Mouse (Mus musculus): Measurements from ENCODE around the gene Zmiz1. TPM values are rescaled to one million over a fixed set of nuclear protein-coding genes. Genes with fewer than 3 reads are reported as not detected.

The Zmiz1 gene
- polyA plus RNA-seq, 1 experiment from 2014 or later: 37.0 TPM

- H3K9ac ChIP-seq (ENCODE audit: low read length): peak overlapping the region; percentile 9; the same call in 1 of the 2 replicates
- H3K4me2 ChIP-seq (ENCODE audit: low read length): peak overlapping the region; percentile 12; the same call in 1 of the 2 replicates
- peaks cover 55% of the 10 kb centered on the region for H3K4me1 ChIP-seq (ENCODE audit: control insufficient read depth, insufficient read depth, low read length)
- peak; percentile 57 for DNase-seq (ENCODE audit: low spot score)
- H3K9me3 ChIP-seq (replicated peaks; ENCODE audit: control insufficient read depth, low read length): no peaks in the 10 kb centered on the region
- no peaks in the 10 kb centered on the region for H3K27me3 ChIP-seq (replicated peaks; ENCODE audit: control insufficient read depth, insufficient read depth, low read length)
- peak overlapping the region; percentile 87 for H3K27ac ChIP-seq (ENCODE audit: low read depth, low read length)
- peak; percentile 10; the same call in 1 of the 2 replicates for ATAC-seq
- 8% methylated on average over 7 of the region's 7 CpGs for WGBS
- H3K36me3 ChIP-seq (ENCODE audit: control insufficient read depth, insufficient read depth, low read length): peaks cover 14% of the 10 kb centered on the region
- no peak overlapping the region for H3K4me3 ChIP-seq (ENCODE audit: low read depth, low read length)
Measured at GRCm38 (mm10) chr14:25498367-25498766, 39.4 kb downstream of the Zmiz1 start.

DNA sequence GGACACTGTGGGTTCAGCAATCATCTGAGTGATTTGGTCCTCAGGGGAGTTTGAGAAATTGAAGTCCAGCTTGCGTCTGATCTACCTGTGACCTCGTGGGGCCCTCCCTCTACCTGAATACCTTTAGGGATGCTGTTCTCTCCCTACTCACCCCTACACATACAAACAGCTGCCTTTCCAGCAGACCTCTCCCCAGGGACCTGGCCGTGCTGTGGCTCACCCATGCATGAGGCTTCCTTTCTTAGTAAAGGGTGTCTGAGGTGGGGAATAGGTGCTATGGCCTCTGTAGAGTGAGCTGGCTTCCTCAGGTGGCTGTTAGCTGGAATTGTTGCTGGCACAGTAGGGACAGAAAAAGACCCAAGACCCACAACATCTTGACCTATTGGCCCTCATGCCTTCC is 40.5 kb downstream of the Zmiz1 start:
- H3K4me1 ChIP-seq (ENCODE audit: control insufficient read depth, insufficient read depth, low read length): peaks cover 47% of the 10 kb centered on the region

DNA sequence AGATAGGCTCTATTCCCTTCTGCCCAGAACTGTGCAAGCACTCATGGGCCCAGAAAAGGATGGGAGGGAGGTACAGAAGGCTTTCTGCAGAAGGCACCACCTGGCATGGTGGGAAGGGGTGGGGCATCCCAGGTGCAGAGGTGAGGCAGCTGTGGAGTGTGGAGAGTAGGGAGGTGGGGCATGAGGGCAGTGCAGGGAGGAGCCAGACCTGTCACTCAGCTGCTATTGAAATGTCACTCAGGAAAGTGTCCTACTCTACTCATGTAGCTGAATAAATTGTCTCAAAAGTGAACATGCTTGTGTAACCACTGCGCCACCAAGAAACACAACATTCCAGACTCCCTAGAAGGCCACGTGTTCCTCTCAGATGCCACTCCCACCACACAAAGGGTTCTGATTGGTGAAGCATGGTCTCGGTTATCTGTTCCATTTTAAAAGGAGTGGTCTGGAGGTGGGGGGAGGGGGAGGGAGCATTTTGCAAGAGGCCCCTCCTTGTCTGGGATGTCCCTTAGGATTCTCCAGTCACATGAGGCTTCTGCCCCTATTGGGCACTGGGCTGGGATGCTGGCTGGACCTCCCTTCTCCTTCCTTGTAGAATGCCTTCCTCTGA is 41.6 kb downstream of the Zmiz1 start:
- H3K9me3 ChIP-seq (replicated peaks; ENCODE audit: control insufficient read depth, low read length): no peaks in the 10 kb centered on the region
- H3K9ac ChIP-seq (ENCODE audit: low read length): no peak overlapping the region
- no peaks in the 10 kb centered on the region for H3K27me3 ChIP-seq (replicated peaks; ENCODE audit: control insufficient read depth, insufficient read depth, low read length)
- H3K27ac ChIP-seq (ENCODE audit: low read depth, low read length): no peak overlapping the region
- WGBS: 54% methylated on average over 3 of the region's 3 CpGs
- ATAC-seq (no peak), DNase-seq (ENCODE audit: low spot score) (no peak)
- H3K4me1 ChIP-seq (ENCODE audit: control insufficient read depth, insufficient read depth, low read length): peaks cover 36% of the 10 kb centered on the region
- peaks cover 36% of the 10 kb centered on the region for H3K36me3 ChIP-seq (ENCODE audit: control insufficient read depth, insufficient read depth, low read length)
- H3K4me3 ChIP-seq (ENCODE audit: low read depth, low read length): no peak overlapping the region
- no peak overlapping the region for H3K4me2 ChIP-seq (ENCODE audit: low read length)

More for the DNA sequence above, 40.5 kb downstream of the Zmiz1 start:
- Histone ChIP-seq H3K36me3 (ENCODE audit: control insufficient read depth, insufficient read depth, low read length) (peaks cover 25% of the 10 kb centered on the region), H3K27me3 (replicated peaks; ENCODE audit: control insufficient read depth, insufficient read depth, low read length) (no peaks in the 10 kb centered on the region), H3K9ac (ENCODE audit: low read length) (no peak overlapping the region), H3K27ac (ENCODE audit: low read depth, low read length) (no peak overlapping the region), H3K4me2 (ENCODE audit: low read length) (no peak overlapping the region), H3K9me3 (replicated peaks; ENCODE audit: control insufficient read depth, low read length) (no peaks in the 10 kb centered on the region), H3K4me3 (ENCODE audit: low read depth, low read length) (no peak overlapping the region)
- 82% methylated on average over 3 of the region's 3 CpGs for WGBS
- DNase-seq (ENCODE audit: low spot score): no peak
- ATAC-seq: no peak

- Histone ChIP-seq H3K27ac (ENCODE audit: low read depth, low read length) (no peak overlapping the region), H3K4me1 (ENCODE audit: control insufficient read depth, insufficient read depth, low read length) (peaks cover 28% of the 10 kb centered on the region), H3K9ac (ENCODE audit: low read length) (no peak overlapping the region)
Measured at GRCm38 (mm10) chr14:25501481-25501880, 42.5 kb downstream of the Zmiz1 start.

GRCm38 (mm10) chr14:25502355-25502754 is 43.4 kb downstream of the Zmiz1 start:
- H3K27ac ChIP-seq (ENCODE audit: low read depth, low read length): no peak overlapping the region

More at GRCm38 (mm10) chr14:25501481-25501880, 42.5 kb downstream of the Zmiz1 start:
- H3K4me3 ChIP-seq (ENCODE audit: low read depth, low read length): no peak overlapping the region
- H3K4me2 ChIP-seq (ENCODE audit: low read length): no peak overlapping the region
- H3K36me3 ChIP-seq (ENCODE audit: control insufficient read depth, insufficient read depth, low read length): peaks cover 44% of the 10 kb centered on the region
- ATAC-seq (no peak), DNase-seq (ENCODE audit: low spot score) (no peak)
- H3K9me3 ChIP-seq (replicated peaks; ENCODE audit: control insufficient read depth, low read length): no peaks in the 10 kb centered on the region
- 82% methylated on average over 5 of the region's 5 CpGs for WGBS
- no peaks in the 10 kb centered on the region for H3K27me3 ChIP-seq (replicated peaks; ENCODE audit: control insufficient read depth, insufficient read depth, low read length)

DNA sequence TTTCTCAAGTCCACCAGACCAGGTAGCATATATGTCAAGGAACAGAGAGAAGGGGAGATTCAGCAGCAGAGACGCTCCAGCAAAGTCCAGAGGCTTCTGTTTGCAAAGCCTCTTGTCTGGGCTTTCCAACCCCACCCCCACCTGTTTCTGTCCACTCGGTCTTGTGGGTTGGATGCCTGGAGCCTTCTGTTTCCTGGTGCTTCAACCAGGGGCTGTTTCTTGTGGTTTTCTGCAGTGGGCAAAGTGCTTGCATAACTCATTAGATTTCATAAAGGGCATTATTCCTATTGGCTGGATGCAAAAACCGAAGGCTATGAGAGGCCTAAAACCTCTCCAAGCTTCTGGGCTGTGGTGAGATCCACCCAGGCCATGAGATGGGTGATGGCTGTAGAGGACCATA is 45.3 kb downstream of the Zmiz1 start:
- Histone ChIP-seq H3K27me3 (replicated peaks; ENCODE audit: control insufficient read depth, insufficient read depth, low read length) (no peaks in the 10 kb centered on the region), H3K9me3 (replicated peaks; ENCODE audit: control insufficient read depth, low read length) (no peaks in the 10 kb centered on the region), H3K27ac (ENCODE audit: low read depth, low read length) (no peak overlapping the region), H3K4me2 (ENCODE audit: low read length) (no peak overlapping the region), H3K4me3 (ENCODE audit: low read depth, low read length) (no peak overlapping the region), H3K9ac (ENCODE audit: low read length) (no peak overlapping the region), H3K4me1 (ENCODE audit: control insufficient read depth, insufficient read depth, low read length) (peaks cover under 1% of the 10 kb centered on the region), H3K36me3 (ENCODE audit: control insufficient read depth, insufficient read depth, low read length) (peaks cover 70% of the 10 kb centered on the region)
- no peak for ATAC-seq
- DNase-seq (ENCODE audit: low spot score): no peak
- WGBS: 87% methylated on average over 3 of the region's 3 CpGs

More at GRCm38 (mm10) chr14:25502355-25502754, 43.4 kb downstream of the Zmiz1 start:
- 99% methylated on average over 3 of the region's 3 CpGs for WGBS
- H3K9me3 ChIP-seq (replicated peaks; ENCODE audit: control insufficient read depth, low read length): no peaks in the 10 kb centered on the region
- ATAC-seq: no peak
- peaks cover 19% of the 10 kb centered on the region for H3K4me1 ChIP-seq (ENCODE audit: control insufficient read depth, insufficient read depth, low read length)
- H3K9ac ChIP-seq (ENCODE audit: low read length): no peak overlapping the region
- no peak for DNase-seq (ENCODE audit: low spot score)
- H3K27me3 ChIP-seq (replicated peaks; ENCODE audit: control insufficient read depth, insufficient read depth, low read length): no peaks in the 10 kb centered on the region
- H3K4me2 ChIP-seq (ENCODE audit: low read length): no peak overlapping the region
- no peak overlapping the region for H3K4me3 ChIP-seq (ENCODE audit: low read depth, low read length)
- H3K36me3 ChIP-seq (ENCODE audit: control insufficient read depth, insufficient read depth, low read length): peaks cover 51% of the 10 kb centered on the region

GRCm38 (mm10) chr14:25505201-25505671 is 46.3 kb downstream of the Zmiz1 start:
- H3K36me3 ChIP-seq (ENCODE audit: control insufficient read depth, insufficient read depth, low read length): peaks cover 76% of the 10 kb centered on the region
- no peaks in the 10 kb centered on the region for H3K27me3 ChIP-seq (replicated peaks; ENCODE audit: control insufficient read depth, insufficient read depth, low read length)
- no peak overlapping the region for H3K4me3 ChIP-seq (ENCODE audit: low read depth, low read length)
- ATAC-seq (no peak), DNase-seq (ENCODE audit: low spot score) (no peak)
- no peak overlapping the region for H3K4me2 ChIP-seq (ENCODE audit: low read length)
- H3K4me1 ChIP-seq (ENCODE audit: control insufficient read depth, insufficient read depth, low read length): no peaks in the 10 kb centered on the region
- no peaks in the 10 kb centered on the region for H3K9me3 ChIP-seq (replicated peaks; ENCODE audit: control insufficient read depth, low read length)
- 85% methylated on average over 6 of the region's 6 CpGs for WGBS
- no peak overlapping the region for H3K9ac ChIP-seq (ENCODE audit: low read length)
- no peak overlapping the region for H3K27ac ChIP-seq (ENCODE audit: low read depth, low read length)

- DNase-seq (ENCODE audit: low spot score): no peak
- H3K4me2 ChIP-seq (ENCODE audit: low read length): no peak overlapping the region
- H3K4me3 ChIP-seq (ENCODE audit: low read depth, low read length): no peak overlapping the region
- H3K4me1 ChIP-seq (ENCODE audit: control insufficient read depth, insufficient read depth, low read length): peaks cover 26% of the 10 kb centered on the region
- H3K9ac ChIP-seq (ENCODE audit: low read length): no peak overlapping the region
- no peak for ATAC-seq
- no peak overlapping the region for H3K27ac ChIP-seq (ENCODE audit: low read depth, low read length)
- 83% methylated on average over 13 of the region's 13 CpGs for WGBS
- H3K36me3 ChIP-seq (ENCODE audit: control insufficient read depth, insufficient read depth, low read length): peaks cover 74% of the 10 kb centered on the region
- H3K27me3 ChIP-seq (replicated peaks; ENCODE audit: control insufficient read depth, insufficient read depth, low read length): no peaks in the 10 kb centered on the region
- no peaks in the 10 kb centered on the region for H3K9me3 ChIP-seq (replicated peaks; ENCODE audit: control insufficient read depth, low read length)
Measured at GRCm38 (mm10) chr14:25508111-25508756, 49.2 kb downstream of the Zmiz1 start.

GRCm38 (mm10) chr14:25508757-25509139 is 49.8 kb downstream of the Zmiz1 start:
- H3K9ac ChIP-seq (ENCODE audit: low read length): no peak overlapping the region
- H3K4me2 ChIP-seq (ENCODE audit: low read length): no peak overlapping the region
- DNase-seq (ENCODE audit: low spot score) (no peak), ATAC-seq (no peak)
- no peaks in the 10 kb centered on the region for H3K27me3 ChIP-seq (replicated peaks; ENCODE audit: control insufficient read depth, insufficient read depth, low read length)
- H3K4me1 ChIP-seq (ENCODE audit: control insufficient read depth, insufficient read depth, low read length): peaks cover 31% of the 10 kb centered on the region
- no peak overlapping the region for H3K27ac ChIP-seq (ENCODE audit: low read depth, low read length)
- 82% methylated on average over 5 of the region's 5 CpGs for WGBS
- H3K9me3 ChIP-seq (replicated peaks; ENCODE audit: control insufficient read depth, low read length): no peaks in the 10 kb centered on the region
- H3K4me3 ChIP-seq (ENCODE audit: low read depth, low read length): no peak overlapping the region
- peaks cover 69% of the 10 kb centered on the region for H3K36me3 ChIP-seq (ENCODE audit: control insufficient read depth, insufficient read depth, low read length)

Measured in forebrain, embryonic 14.5 days (tissue).